Mouse (Mus musculus): ENCODE results near the gene Aldoc. TPM values are rescaled to one million over a fixed set of nuclear protein-coding genes. Genes with fewer than 3 reads are reported as not detected.
"Not testable (repeated sequence)": the region's sequence is repeated elsewhere in the genome, so short reads cannot be mapped to it uniquely, and the experiment has no call there.

The Aldoc gene
- total RNA-seq (2022), result 10 to 100 TPM; 23.4 to 54.0 (median 37.5) TPM

DNA sequence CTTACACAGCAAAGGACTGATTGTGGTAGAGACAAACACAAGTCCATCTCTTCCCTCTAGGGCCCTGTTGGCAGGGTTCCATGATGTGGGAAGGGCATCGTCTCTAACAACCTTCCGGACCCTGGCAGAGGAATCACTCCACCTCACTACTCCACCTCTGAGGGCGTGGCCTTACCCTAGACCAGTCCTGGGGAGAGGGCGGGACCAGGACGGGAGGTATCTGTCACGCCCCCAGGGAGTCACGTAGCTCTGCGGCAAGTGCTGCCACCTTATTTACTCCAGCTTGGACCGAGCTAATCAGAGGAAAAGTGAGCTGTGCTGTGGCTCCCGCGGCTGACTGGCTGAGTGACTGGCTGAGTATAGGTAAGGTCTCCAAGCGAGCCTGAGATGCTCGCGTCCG, at the start of gene Aldoc:
Gene Aldoc (plus strand): TSS at position 109 of the 400 bp plus-strand sequence.
- DNase-seq, result peak; percentile 89

DNA sequence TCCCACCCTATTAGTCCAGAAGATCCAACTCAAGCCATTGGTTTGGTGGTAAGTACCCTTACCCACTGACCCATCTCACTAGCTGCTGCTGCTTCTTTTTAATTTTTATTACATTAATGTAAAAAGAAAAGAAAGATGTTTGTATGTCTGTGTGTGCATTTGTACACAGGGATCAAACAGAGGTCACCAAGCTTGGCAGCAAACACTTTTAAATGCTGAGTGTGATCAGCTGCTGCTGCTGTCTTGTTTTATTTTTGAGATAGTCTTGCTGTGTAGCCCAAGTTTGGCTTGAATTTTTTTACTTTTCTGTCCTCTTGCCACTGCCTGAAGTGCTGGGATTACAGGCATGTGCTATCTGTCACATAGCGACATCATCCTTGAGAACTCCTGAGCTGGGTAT, 47.2 kb upstream of the Aldoc start:
- DNase-seq, result no peak

DNA sequence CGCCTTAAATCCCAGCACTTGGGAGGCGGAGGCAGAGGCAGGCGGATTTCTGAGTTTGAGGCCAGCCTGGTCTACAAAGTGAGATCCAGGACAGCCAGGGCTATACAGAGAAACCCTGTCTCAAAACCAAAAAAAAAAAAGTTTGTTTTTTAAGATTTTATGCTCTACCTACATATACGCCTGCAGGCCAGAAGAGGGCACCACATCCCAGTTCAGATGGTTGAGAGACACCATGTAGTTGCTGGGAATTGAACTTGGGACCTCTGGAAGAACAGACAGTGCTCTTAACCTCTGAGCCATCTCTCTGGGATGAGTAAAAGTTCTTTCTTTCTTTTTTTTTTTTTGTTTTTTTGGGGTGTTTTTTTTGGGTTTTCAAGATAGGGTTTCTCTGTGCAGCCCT, 46.6 kb upstream of the Aldoc start:
- not testable (repeated sequence) for DNase-seq

DNA sequence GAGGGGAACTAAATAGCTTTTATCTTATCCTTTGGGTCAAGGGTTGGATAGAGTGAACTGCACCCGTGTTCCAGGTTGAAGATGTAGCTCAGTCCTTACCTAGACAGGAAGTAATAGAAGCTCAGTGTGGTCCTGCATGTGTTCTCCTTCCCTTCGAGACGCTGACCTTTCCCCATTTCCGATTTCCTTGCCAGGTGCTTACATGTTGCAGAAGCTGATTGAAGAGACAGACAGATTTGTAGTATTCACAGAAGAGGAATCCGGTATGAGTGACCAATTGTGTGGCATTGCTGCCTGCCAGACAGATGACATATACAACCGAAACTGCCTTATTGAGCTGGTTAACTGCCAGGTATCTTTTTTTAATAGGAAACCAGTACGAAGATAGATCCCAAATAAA, 43.9 kb upstream of the Aldoc start:
- DNase-seq, result no peak

DNA sequence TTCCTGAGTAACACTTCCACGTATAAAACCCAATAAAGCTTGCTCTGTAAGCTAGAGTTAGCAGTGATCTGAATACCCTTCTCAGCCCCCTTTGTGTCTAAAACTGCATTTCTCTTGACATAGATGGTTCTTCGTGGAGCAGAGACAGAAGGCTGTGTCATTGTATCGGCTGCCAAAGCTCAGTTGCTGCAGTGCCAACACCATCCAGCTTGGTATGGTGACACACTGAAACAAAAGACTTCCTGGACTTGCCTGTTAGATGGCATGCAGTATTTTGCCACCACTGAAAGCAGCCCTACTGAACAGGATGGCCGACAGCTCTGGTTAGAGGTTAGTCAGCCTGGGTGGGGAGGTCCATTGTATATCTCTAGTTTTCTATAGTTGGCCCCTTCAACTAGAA, 43.2 kb upstream of the Aldoc start:
- no peak for DNase-seq

DNA sequence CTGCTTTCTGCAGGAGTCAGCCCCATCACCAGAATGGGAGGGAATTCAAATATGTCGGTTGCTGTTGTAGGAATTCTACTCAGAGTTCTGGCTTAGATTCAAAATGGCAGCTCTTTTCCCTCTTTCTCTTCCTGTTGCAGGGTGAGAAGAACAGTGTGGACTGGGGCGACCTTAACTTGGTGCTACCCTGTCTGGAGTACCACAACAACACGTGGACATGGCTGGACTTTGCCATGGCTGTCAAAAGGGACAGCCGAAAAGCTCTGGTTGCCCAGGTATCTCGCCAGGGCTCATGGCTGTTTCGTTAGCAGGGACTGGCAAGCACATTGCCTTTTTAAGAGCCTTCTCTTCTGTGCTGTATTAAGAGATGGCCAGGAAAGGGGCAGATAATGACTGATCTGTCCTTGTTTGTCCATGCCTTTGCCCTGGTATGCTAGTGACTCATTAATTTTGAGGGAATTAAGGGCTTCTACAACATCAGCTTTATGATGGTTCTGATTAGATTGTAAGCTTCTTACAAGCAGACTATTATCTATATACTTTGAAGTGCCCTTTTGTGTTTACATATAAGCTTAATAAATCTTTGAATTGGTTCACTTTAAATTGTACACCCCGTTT, 33.5 kb upstream of the Aldoc start:
- DNase-seq, result no peak

DNA sequence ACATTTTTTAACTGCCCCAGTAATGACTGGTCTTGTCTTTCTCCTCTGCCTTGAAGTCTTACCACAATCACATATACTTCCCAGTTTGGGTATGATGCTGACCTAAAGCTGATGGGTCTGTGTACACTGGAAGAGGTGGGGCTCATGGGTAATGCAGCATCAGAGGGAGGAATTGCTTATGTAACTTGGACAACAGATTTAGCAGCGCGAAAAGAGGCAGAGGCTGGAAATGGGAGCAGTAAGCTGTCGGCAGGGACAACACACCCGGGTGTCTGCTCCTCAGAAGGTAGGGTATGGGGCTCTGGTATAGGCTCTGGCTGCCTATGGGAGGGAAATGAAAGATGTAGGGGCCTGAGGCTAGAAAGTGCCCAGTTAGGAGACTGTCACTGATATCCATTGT, 32.1 kb upstream of the Aldoc start, which contains the start of gene BC030499:
Gene BC030499 (plus strand): TSS at position 188 of the 400 bp plus-strand sequence.
- no peak for DNase-seq

DNA sequence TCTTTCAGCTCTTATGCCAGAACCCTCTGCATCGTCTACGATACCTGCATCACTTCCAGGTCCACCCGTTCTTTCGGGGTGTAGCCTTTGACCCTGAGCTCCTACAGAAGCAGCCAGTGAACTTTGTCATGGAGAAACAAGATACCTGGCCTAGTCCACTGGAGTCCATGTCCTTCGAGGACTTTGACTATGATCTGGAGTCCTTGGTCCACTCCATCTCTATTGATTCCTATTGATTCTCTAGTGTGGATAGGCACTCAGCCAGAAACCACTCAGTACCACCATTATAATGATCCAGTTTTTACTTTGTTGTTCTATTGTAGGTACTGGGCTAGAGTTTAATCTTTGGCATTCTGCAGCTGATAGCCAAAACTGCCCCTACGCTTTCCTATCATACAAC, 28.2 kb upstream of the Aldoc start:
- no peak for DNase-seq

DNA sequence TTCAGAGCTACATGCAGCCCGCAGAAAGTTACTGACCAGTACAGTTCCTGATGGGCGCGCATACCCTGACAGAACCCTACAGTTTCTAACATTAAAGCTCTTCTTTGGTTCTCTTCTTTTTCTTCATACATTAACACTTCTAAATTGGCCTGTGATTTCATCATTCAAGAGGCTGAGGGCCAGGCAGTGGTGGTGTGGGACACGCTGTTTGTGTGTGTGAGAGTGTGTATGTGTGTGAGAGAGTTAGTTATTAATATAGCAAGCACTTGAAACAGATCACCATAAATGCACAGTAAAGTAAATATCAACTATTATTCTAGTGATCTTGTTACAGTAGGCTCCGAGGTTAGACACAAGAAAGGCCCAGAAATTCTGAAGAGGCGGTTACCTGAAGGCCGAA, 21.9 kb upstream of the Aldoc start:
- DNase-seq, result no peak

DNA sequence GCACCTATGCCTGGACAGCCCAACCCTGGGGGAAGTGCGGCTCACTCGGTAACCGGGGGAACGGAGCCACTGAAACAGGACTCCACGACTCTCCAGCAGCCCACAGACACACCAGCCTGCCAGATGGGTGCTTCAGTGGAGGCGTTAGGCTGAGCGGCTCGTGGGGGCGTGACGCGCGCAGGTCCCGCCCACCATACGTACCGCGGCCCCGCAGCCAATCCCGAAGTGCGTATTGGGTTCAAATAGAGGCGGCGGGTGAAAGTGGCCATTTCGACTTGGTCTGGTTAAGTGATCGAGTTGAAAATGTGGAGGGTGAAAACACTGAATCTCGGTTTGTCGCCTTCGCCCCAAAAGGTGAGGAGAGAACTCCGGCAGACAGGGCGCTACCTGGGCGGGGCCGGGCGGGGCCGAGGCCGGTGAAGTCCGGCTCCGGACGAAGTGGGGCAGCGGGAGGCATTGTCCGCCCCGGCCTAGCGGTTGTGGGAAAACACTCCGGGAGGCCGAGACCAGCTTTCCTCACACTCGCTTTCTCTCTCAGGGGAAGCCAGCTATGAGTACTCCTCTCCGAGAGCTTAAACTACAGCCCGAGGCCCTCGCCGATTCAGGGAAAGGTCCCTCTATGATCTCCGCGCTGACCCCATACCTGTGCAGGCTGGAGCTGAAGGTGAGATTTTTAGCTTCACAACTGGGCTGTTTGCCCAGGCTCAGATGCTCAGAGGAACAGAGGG, 21.2 kb upstream of the Aldoc start, which contains the start of gene Spag5:
Gene Spag5 (plus strand): TSS at position 173 of the 728 bp plus-strand sequence.
- peak; percentile 85 for DNase-seq

DNA sequence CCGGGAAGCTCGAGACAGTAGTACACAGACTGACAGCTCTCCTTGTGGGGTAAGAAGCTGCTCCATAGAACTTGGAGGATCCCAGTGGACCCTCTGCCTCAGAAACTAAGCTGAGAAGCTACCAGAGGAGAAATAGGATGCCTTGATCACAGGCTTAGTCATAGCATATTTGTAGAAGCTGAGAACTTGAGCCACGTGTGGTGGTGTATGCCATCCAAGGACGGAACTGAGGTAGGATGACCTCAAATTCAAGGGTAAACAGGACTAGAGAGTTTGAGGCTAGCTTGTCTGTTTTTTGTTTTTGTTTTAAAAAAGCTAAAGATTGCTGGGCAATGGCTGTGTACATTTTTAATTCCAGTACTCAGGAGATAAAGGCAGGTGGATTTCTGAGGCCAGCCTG, 17.5 kb upstream of the Aldoc start:
- DNase-seq, result peak; percentile 55

DNA sequence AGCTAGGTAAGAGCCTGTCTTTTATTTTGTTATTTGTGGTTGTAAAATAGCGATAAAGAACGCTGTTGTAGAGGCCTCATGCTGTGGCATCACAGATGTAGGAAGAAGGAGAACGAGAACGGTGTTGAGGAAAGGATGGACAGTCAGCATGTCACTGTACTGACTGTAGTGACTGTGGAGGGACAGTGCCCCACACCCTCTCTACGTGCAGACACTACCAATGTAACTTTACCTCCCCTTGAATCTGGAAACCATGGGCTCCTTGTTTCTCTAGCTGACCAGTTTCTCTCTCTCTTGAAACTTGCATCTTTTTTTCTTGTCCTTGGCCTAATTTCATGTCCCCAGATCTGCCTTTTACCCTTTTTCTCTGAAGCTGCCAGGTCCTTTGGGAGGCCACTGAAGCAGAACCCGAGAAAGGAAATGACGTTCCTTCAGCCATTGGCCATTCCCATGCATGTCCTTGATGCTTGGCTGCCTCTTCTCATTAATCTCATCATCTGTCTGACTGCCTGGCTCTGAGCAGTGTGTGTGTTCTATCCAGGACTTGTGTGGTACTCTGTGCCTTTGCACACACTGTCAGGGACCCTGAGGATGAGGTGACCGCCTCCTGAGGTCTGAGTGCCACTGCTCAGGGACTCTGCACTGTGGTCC, 11.8 kb upstream of the Aldoc start:
- DNase-seq, result peak; percentile 57

DNA sequence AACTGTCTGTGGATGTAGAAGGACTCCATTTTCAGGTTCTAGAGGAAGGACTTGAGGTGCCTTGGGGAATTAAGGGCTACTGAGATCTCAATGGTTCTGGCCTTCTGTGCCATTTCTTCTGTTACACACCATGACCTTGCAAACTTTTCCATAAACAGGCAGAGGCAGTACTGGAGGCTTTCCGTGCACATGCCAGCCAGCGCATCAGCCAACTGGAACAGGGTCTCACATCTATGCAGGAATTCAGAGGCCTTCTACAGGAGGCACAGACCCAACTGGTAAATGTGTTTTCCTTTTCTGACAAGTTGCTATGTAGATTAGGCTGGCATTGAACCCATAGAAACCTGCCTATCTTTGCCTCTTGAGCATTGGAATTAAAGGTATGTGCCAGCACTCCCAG, 9.1 kb upstream of the Aldoc start:
- DNase-seq, result no peak

DNA sequence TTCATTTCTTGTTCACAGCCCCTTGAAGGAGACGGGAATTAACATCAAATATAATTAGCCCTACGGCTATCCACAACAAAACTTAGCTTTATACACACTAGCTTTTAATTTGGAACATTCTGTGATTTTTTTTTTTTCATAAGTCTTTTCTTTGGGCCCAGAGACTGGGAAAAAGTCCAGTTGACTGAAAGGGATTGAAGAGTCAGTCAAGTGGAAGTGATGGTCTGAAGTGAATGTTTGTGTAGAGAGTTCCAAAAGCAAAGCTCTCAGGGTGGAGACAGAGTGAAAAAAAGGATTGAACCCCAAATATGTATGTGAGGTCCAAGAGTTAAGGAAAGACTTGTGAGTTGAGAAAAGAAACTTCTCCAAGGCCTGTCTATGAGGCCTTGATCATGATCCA, 4.4 kb upstream of the Aldoc start:
- no peak for DNase-seq

DNA sequence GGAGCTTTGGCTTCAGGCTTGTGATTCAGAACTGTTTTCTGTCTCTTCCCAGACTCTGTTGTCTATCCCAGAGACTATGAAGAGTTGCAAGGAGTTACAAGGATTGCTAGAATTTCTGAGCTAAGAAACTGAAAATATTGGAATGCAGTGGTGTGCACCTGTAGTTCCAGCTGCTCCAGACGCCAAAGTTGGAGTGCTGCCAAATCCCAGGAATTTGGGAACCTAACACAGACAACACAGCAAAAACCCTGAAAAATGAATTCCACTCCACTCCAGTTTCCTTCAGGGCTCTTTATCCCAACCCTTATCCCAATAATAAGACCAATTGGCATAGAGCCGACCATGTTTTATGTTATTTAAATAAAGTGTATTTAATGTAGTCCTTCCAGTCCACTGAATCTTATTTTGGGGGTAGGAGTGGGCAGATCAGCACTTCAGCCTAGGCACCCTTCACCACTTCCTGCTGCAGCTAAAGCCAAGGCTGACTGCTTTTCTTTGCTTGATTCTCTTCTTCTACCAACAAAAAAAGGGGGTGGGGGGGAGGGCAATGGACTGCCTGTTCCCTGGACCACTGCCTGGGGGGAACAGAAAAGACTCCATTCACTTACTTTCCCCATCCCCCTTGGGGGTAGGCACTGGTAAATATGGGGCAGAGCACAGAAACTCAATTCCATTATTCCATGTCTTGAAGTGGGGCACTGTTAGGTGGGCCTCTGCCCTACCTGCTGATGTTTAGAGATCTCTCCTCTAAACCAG, 514 bp upstream of the Aldoc start:
- DNase-seq, result no peak

DNA sequence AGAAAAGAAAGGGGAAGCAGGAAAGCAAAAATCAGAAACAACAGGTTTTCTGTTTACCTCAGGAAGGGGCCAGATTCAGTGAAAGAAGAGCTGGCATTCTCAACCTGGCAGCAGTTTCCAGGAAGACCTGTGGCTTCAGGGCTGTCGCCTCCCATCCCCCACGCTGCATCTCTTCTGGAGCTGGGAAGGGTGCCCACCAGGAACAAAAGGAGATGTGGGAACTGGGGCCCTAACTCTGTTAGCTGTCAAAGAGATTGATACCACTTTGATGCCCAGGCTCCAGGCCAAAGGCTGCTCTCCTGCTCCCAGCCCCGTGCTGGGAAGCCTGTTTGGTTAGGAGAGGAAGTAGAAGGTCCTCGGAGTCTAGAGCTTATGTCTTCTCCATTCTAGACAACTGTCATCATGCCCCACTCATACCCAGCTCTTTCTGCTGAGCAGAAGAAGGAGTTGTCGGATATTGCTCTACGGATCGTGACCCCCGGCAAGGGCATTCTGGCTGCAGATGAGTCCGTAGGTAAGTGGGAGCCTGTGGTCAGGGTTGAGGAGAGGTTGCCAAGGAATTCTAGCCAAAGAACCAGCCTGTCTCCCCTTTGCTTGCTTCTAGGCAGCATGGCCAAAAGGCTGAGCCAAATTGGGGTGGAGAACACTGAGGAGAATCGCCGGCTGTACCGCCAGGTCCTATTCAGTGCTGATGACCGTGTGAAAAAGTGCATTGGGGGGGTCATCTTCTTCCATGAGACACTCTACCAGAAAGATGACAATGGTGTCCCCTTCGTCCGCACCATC, 1.4 kb downstream of the Aldoc start:
- DNase-seq, result no peak

DNA sequence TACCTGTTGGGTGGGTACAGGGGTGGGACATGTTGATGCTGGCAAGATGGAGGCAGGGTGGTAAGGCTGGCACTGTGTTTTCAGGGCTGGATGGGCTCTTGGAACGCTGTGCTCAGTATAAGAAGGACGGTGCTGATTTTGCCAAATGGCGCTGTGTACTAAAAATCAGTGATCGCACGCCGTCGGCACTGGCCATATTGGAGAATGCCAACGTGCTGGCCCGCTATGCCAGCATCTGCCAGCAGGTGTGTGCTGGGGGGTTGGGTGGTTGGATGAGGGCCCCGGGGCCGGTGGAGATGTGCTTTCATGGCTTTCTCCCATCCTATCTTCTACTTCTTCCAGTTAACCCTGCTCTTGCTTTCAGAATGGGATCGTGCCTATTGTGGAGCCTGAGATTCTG, 2.2 kb downstream of the Aldoc start:
- DNase-seq, result no peak

DNA sequence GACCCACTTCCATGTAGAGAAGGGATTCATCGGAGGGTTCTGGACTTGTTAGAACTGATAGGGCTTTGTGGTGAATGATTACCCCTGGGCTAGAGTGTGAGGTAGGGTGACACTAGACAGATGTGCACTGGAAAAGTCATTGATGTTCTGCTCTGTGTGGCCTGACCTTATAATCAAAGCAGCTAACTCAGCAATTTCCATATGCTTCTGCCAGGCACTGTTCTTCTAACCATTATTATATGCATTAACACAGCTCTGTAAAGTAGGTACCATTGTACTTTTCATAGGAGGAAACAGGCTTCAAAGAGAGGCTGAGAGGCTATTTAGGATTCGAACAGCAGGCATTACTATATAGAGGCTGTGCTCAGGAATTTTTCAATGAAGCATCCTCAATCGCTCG, 4.4 kb downstream of the Aldoc start:
- DNase-seq, result no peak

DNA sequence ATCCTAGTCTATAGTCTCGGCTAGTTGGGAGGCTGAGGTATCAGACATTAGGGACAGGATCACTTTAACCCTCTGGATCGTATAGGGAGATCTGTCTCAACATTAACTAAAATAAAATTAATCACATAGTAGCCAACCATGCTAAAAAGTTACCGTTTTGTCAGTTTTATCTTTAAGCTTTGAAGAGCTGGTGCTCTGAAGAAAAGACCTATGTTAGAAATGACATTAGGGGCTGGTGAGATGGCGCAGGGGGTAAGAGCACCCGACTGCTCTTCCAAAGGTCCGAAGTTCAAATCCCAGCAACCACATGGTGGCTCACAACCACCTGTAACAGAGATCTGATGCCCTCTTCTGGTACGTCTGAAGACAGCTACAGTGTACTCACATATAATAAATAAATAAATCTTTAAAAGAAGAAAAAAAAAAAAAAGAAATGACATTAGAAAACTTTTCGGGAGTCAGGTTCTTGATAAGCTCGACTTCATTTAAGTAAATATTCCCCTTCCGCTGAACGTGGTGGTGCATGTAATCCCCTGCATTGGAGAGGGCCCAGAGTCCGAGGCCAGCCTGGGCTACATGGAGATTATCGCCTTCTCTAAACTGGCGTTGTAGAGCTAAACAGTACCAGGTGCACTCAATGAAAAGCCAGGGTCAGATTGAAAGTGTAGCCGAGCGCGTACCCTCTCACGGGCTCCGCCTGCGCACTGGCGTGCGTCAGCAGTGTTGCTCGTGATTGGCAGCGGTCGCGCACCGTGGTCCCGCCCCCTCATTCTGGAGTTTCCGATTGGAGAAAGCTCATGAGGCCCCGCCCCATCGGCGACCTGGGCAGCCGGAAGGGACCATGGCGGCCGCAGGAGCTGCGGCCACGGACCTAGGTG, 5.1 kb downstream of the Aldoc start, which contains the start of gene Pigs:
Gene Pigs (plus strand): TSS at position 782 of the 878 bp plus-strand sequence.
- peak; percentile 95 for DNase-seq

DNA sequence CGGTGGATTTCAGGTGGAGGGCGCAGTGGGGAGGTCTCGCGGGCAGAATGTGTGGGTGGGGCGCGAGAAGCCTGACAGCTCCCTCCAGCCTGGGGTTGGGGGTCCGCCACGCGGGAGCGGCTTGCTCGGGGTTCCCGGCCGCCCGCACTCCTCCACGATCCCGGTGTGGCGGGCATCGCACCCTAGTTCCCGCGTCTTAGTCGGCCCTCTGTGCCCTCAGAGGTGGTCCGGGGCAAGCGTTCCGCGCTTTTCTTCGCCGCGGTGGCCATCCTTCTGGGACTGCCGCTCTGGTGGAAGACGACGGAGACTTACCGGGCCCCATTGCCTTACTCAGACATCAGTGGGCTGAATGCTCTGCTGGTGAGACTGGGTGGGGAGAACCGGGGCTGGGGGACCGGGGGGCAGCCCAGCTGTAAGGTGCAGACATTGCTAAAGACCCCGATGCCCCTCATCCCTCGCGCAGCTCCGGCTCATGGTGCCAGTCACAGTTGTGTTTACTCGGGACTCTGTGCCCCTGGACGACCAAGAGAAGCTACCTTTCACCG, 5.8 kb downstream of the Aldoc start:
- no peak for DNase-seq

DNA sequence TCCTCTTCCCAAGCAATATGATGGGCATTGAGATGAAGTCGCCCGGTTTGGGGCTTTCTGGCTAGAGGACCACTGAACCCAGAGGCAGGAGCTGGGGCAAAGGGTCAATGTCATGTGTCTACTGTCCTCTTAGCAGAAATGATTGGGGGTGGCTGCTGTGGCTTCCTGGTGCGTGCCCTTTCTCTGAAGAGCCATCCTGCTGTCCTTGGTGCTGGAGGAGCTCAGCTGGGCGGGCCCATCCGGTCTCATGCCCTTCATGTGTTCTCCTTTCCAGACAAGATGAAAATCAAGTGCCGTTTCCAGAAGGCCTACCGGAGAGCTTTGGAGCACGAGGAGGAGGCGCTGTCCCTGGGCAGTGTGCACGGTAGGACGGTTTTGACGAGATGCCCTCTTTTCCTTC, 9.9 kb downstream of the Aldoc start:
- no peak for DNase-seq
